Mouse (Mus musculus): ENCODE measurements around the gene Cldn11.
"Not testable (repeated sequence)": the region's sequence is repeated elsewhere in the genome, so short reads cannot be mapped to it uniquely, and the experiment has no call there.

Gene Cldn11

DNA sequence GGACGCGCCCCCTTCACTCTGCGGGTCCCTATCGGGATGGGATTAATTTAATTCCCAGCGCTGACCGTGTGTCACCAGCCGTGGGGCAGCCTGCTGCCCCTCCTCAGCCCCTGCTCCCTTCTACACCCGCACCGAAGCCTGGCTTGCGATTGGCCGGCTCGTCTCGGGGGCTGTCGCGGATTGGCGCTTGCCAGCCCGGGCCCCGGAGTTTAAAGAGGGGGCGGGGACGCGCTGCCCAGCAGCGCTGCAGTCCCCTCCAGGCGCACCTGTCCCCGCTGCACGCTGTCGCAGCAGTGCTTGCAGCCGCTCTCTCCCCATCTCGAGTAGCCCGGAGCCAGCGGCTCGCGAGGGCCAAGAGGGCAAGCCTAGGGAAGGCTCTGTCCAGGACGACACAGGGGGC is at the start of gene Cldn11:
Gene Cldn11, plus strand, starts transcription at position 215 of the 400 bp plus-strand sequence.
- no peak for DNase-seq (ENCODE audit: low read depth in 1 of 2, low spot score in 2 of 2)

DNA sequence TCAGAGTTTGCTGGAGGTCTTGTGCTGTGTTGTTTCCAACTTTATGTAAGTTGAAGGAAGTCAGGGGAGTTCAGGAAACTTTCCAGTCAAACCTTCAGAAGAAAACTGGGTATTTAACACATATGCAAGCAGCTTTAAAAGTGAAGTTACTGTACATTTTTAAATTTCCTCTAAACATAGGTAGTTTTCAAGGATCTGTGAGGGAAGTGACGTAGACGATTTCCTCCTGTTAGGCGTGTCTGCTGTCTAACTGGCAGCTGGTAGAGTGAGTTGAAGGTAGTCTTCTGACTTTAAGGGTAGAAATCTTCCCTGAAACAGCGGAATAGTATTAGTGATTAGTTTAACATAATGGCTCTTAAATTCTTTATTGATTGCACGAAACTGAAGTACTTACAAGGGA is 49.7 kb upstream of the Cldn11 start:
- DNase-seq (ENCODE audit: low read depth in 1 of 2, low spot score in 2 of 2), result no peak

DNA sequence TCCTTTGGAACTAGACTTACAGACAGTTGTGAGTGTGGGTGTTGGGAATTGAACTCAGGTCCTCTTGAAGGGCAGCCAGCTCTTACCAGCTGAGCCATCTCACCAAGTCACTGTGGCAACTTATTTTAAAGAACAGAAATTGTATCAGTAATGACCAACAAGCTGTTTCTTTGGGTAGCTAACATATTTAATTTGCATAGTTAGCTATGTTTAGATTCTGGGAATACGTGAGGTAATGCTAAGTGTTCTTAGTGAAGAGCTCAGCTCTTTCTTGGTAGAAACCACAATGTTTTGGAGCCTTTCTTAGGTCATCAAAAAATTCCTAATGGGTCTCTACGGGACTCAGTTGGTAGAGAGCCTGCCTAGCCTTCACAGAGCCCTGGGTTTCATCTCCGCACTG is 48.9 kb upstream of the Cldn11 start:
- no peak for DNase-seq (ENCODE audit: low read depth in 1 of 2, low spot score in 2 of 2)

DNA sequence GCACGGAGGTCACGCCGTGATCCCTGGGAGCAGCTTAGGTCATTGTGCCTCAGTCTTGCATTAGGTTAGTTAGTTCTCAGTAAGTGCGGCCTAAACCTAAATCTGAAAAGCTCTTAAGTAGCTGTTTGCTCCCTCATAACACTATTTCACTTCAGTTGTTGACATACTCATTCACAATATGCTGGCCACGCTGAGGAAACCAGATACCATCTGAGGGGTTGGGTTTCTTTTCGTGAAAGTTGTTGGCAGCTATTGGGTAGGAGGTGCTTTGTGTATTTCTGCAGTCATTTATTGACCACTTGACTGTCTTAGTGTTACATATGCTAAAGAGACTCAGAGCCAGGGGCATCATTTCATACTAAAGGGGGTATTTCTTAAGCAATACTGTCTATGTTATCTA is 44.8 kb upstream of the Cldn11 start:
- no peak for DNase-seq (ENCODE audit: low read depth in 1 of 2, low spot score in 2 of 2)

DNA sequence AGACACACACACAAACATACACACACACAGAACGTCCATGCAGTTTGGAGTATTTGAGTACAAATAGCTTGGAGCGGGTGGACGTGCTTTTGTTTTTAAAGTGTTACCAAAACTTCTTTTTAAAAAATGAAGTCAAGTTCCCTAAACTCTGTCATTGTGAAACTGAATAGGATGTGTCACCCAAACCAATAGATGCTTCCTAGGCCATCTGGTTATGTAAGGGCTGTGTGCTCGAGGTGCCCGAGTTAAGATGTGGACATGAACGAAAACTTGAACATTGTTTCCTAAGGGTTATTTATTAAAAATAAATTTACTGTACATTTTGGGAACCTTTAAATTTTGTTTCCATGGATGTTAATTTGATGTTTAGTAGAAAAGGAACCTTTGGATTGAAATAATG is 43.1 kb upstream of the Cldn11 start:
- no peak for DNase-seq (ENCODE audit: low read depth in 1 of 2, low spot score in 2 of 2)

DNA sequence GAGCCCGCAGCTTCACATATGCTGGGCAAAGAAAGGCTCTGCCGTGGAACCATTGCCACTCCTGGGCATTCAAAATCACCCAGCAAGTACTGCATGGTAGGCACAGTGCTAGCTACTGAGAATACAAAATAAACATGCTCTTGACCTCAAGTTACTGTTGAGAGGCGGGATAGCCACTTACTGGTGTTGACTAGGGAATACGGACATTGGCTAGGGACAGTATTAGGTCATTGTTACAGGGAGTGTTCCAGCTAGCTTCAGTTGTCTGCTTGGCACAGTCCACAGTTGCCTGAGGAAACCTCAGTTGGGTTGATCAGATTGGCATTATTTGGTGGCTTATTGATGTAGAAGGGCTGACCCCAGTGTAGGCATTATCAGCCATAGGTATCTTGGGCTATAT is 42.0 kb upstream of the Cldn11 start:
- DNase-seq (ENCODE audit: low read depth in 1 of 2, low spot score in 2 of 2), result no peak

DNA sequence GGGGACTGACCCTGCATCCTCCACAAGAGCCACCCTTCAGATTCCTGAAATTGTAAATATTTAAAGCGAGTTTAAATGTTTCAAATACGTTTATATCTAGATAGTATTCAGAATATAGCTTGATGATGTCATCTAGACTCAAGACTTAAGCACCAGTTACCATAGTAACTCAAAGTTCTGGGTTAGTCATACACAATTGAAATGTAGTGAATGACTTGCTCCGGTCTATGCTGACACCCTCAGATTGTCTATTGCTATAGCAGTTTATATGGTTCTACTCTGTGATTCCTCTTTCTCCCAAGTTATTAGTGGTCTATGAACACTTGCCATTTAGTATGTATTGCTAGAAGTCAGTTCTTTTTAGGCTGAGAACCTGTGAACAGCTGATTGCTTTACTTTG is 40.6 kb upstream of the Cldn11 start:
- DNase-seq (ENCODE audit: low read depth in 1 of 2, low spot score in 2 of 2), result no peak

DNA sequence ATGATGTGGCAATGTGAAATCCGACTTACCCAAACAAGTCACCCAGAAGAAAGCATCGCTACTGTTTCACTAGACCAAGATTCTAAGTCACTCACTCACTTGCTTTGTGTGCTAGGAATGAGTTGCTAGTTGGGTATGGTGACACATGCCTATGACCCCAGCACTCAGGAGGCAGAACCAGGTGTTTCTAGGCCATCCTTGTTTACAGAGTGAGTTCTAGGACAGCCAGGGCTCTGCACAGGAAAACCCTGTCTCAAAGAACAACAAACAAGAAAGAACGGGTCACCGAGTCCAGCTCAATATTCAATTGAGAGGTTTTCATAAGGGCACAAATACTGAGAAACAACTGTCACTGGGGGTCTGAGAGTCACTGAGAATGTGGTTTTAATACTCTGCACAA is 26.6 kb upstream of the Cldn11 start:
- no peak for DNase-seq (ENCODE audit: low read depth in 1 of 2, low spot score in 2 of 2)

DNA sequence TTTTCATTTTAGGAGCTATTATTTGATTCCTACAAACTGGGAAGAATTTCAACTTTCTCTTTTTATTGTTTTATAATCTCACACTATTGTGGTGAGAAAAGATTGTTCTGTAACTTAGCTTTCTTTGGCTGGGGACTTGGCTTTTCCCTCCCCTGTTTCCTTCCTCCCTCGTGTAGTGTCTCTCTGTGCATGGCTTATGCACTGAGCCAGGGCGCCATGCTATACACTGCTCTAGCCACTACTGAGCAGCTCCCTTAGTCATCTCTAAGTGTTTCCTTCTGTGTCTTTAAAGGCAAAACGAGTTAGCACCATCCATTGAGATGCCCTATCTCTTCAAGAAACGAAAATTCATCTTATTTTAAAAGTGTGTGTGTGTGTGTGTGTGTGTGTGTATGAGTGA is 23.4 kb upstream of the Cldn11 start:
- DNase-seq (ENCODE audit: low read depth in 1 of 2, low spot score in 2 of 2), result no peak

DNA sequence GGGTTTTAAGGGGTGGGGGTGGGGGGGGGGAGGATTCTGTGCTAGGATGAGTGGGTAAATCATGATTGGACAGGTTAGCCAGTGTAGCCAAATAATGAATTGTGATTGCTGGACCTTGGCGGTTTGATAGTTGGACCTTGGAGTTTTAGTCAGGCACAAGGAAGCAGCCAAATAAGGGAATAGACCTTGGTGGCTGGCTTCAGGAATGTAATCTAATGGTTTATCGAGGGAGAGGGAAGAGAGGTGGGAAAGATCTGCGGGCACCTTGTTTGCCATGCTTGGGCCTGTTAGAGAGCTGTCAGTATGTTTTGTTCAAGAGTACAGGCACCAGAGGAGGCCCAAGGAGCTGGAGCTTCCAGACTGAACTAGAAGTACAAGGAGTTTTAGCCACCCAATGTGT is 22.9 kb upstream of the Cldn11 start:
- DNase-seq (ENCODE audit: low read depth in 1 of 2, low spot score in 2 of 2), result no peak

DNA sequence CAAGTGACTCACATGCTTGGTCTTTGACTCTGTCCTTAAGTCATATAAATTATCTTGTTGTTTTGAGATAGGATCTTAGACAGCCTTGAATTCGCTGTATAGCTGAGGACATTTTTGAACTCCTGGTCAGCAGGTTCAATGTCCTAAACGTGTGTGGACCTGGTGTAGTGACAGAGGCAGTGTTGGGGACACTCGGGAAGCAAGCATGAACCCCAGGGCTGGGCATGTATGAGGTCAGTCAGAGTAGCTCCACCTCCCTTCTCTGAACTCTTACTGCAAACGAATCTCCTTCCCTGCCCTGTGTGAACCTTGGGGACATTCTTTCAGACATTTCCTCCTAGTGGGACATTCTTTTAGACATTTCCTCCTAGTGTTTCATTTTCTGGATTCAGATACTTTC is 20.0 kb upstream of the Cldn11 start:
- no peak for DNase-seq (ENCODE audit: low read depth in 1 of 2, low spot score in 2 of 2)

DNA sequence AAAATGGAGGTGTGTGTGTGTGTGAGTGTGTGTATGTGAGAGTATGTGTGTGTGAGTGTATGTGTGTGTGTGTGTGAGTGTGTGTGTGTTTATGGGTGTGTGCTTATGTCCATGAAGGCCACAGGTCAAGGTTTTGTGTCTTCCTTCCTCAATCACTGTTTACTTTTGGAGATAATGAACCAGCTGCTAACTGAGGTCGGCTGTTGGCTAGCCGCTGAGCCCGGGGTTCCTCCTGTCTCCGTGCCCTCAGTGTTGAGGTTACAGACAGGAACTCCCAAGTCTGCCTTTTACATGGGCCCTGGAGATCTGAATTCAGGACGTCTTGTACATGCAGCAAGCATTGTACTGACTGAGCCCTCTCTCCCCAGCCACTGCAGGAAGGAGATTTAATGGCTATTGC is 16.1 kb upstream of the Cldn11 start:
- DNase-seq (ENCODE audit: low read depth in 1 of 2, low spot score in 2 of 2), result no peak

DNA sequence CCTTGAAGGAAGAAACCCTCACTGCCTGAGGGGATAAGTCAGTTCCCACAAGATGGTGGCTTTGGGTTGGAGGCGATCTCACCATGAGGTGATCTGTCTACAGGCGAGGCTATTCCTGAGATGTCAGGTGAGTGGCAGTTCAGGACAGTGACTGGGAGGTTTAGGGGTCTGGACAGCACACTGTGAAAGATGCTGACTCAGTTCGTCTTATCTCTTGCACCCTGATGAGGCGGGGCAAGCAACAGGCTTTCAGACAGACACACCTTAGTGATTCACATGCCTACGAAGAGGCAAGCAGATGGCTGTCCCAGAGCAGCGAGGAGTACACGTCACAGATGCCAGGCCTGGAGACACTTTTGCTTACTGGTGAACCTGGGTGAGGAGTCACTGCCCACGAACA is 15.5 kb upstream of the Cldn11 start:
- DNase-seq (ENCODE audit: low read depth in 1 of 2, low spot score in 2 of 2), result no peak

DNA sequence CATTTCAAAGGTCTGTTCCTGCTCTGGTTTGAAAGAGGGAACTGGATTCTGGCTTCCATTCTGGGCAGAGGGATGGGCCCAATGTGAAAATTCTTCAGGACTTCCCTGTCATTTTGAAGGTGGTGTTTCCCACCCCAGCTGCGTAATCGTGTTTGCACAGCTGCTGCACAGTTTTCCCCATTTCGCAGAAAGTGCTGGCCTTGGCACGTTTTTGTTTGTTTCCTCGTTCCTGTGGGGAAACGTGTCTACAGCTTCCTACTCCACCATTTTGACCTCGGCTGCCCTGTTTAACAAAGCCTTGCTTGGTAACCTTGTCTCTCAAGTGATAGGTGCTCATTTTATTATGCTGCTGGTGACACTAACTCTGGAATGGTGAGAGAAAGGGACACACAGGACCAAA is 15.0 kb upstream of the Cldn11 start:
- DNase-seq (ENCODE audit: low read depth in 1 of 2, low spot score in 2 of 2), result no peak

DNA sequence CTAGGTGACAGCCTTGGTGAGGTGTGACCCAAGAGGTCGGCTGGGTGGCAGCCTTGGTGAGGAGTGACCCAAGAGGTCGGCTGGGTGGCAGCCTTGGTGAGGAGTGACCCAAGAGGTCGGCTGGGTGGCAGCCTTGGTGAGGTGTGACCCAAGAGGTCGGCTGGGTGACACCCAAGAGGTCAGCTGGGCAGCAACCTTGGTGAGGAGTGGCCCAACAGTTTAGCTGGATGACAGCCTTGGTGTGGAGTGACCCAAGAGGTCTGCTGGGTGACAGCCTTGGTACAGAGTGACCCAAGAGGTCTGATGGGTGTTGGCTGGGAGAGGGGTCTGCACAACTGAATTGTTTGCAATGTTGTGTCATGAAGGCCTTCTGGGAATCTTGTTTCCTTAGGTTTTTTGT is 13.1 kb upstream of the Cldn11 start:
- not testable (repeated sequence) for DNase-seq (ENCODE audit: low read depth in 1 of 2, low spot score in 2 of 2)

DNA sequence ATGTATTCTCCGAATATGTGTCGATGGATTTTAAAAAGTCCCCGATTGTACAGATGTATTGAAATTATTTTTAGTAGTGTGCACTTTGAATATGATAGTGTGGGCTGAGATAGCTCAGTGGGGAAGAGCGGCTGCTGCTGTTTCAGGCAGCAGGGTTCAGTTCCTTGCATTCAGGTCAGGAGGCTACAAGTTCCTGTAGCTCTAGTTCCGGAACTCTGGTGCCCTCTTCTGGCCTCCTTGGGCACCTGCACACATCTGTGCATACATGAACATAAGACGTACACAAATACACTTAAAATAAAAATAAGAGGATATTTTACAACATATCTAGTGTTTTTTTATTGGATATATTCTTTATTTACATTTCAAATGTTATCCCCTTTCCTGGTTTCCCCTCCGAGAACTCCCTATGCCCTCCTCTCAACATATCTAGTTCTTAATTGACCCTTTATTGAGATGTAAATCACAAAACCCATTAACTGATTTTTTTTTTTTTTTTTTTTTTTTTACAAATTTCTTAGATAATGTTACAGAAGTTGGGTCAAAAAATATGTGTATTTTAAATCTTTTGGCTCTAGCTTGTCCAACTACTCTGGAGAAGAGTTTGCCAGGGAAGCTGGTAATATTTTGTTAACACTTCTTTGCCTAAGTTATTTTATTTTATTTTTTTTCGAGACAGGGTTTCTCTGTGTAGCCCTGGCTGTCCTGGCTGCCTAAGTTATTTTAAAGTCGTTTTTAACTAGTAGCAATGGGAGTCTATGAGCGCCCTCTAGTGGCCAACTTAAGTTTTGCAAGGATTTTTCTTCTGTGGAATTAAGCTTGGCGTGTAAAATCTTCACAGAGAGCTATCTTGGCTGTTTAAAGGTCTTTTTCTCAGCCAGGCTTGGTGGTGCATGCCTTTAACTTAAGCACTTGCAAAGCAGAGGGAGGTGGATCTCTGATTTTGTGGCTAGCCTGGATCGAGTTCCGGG is 11.0 kb upstream of the Cldn11 start:
- DNase-seq (ENCODE audit: low read depth in 1 of 2, low spot score in 2 of 2), result peak; percentile 28 to 43

DNA sequence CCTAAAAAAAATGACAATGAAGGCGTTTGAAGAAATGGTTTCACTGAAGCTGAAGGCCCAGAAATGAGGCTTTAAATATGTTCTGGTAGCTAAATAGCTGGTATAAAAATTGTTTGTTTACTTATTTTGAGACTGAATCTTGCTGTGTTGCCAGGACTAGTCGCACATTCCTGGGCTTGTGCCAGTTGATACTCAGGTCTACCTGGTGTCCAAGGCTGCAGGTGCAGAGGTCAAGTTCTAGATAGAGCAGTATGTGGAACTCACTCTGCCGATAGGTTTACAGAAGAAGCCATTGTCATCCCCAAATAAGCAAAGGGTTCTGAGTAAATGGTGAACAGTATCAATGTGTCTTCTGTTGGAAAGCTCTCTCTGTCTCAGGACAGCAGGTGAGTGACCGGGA is 8.1 kb upstream of the Cldn11 start:
- no peak for DNase-seq (ENCODE audit: low read depth in 1 of 2, low spot score in 2 of 2)

DNA sequence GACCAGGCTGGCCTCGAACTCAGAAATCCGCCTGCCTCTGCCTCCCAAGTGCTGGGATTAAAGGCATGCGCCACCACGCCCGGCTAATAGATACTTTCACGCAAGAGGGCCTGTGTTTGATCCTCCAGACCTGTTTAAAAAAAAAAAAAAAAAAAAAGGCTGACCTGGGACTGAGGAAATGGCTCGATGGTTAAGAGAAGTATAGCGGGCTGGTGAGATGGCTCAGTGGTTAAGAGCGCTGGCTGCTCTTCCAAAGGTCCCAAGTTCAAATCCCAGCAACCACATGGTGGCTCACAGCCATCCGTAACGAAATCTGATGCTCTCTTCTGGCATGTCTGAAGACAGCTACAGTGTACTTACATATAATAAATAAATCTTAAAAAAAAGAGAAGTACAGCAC is 4.5 kb upstream of the Cldn11 start:
- DNase-seq (ENCODE audit: low read depth in 1 of 2, low spot score in 2 of 2), result not testable (repeated sequence)

DNA sequence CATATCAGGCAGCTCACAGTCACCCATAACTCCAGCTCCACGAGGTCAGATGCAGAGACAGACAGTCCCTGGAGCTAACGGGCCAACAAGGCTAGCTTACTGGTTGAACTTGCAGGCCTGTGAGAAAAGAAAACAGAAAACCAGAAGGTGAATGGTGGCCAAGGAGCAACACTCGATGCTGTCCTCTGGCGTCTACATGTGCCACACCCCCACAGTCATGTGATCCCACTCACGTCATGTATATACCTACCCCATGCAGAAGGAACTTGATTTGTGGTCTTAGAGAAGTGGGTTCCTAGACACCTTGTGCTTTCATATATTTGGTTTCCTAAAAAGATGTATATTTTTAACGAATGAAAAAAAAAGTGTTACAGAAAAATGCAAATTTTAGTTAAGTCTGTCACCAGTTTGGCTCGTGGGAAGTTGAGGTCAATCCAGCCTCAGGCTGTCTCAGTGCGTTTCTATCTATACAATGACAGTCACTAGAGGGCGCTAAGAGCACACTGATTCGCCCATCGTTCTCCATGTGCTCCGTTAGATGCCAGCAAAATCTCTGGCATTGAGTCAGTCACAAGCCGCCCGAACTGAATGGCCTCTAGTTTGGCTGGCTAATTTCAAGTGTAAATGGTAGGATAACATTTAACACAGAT is 4.0 kb upstream of the Cldn11 start:
- DNase-seq (ENCODE audit: low read depth in 1 of 2, low spot score in 2 of 2), result peak; percentile 11 to 15

DNA sequence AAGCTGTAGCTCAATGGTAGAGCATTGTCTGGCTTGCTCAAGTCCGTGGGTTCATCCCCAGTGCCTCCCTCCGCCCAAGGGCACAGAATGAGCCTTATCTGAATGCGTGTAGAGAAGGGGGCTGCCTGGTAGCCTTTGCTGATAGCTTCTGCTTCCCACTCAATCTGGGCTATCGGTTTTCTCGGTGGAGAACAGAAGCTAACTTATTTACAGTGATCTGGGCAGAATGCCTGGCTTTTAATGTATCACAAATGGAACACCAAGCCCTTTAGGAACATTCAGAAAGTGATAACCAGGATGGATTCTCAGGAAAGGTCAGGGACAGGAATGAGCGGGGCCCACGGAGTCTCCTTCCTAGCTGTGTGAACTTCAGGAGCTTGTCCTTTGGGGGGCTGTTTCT is 1.1 kb upstream of the Cldn11 start:
- DNase-seq (ENCODE audit: low read depth in 1 of 2, low spot score in 2 of 2), result no peak

DNA sequence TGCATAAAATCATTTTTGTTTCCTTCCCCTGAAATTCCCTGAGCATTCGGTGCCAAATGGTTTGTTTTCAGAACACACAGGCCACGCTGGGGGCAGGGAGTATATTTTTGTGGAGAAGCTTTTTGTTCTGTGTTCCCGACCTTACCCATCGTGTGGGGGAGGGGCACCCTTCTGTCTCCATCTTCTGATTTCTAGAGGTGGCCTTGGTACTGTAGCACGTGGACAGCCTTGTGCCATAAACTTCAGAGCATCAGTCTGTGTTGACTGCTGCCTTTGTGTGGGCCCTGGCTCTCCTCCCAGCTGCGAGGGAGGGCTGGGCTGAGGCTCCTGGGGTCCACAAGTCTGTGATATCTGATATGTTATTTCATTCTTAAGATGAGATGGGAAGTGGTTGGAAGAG is 2.4 kb downstream of the Cldn11 start:
- DNase-seq (ENCODE audit: low read depth in 1 of 2, low spot score in 2 of 2), result no peak

DNA sequence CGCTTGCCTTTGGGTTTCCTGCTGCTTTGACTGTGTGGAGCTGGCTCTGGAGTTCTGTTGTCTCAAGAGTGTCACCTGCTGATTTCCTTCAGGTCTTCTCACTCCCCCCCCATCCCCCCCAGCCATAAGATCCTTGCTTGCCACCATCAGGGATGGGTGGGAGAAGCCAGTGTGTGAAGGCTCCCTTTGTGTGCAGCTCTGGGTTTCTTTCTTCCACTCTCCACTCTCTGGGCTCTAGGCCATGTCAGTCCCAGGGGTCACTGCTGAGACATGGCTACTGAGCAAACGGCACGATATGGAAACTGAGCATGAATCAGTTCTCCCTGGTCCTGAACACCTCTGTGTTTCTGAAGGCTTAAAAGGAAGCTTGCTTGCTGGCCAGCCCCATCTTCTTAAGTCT is 6.4 kb downstream of the Cldn11 start:
- no peak for DNase-seq (ENCODE audit: low read depth in 1 of 2, low spot score in 2 of 2)

DNA sequence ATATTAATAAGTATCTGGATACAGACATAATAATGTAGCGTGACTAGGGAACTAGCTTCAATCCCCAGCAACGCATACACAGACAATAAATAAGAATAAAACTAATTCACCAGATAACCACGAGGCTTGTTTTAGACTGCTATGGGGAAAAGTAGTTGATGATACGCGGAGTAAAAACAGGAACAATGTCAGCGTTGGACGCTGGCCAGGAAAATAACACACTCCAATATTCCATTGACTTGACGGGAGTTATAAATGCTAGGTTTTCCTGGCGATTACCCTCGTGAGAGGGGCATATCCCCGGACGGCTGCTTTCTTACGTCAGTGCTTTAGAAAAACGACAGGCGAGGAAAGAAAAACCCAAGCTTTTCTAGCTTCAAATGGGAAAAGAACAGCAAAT is 8.1 kb downstream of the Cldn11 start:
- no peak for DNase-seq (ENCODE audit: low read depth in 1 of 2, low spot score in 2 of 2)
